23 mouse cellular contexts compared by ENCODE assay signal in the genomic region with DNA sequence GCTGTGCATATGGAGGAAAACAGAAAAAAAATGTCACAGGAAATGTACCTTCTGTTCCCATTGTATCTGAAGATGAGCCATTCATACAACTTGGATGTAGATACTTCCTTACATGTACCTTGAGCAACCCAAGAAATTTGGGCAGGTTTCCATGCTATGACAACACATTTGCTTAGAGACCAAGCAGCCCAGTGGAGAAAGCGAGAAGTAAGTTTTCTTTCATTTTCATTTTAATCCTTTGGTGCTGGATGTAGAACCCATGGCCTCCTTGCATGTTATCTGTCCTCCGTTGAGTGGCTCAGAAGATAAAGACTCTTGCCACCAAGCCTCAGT.
DNase-seq lines count a peak whose midpoint lies in the region; ATAC-seq and TF ChIP-seq lines count a peak whose summit lies in the region.
"Had no signal": no experiment of that assay in that cellular context is flagged by ENCODE, and none has a peak within 500 bp of the region (broad histone marks: within the 10 kb centered on the region; RNA-seq: fewer than 3 reads in every experiment).

No protein-coding gene starts in this region.

- 97% methylated on average over 2 of the region's 2 CpGs for WGBS in lung, postnatal 0 days

- no peak overlapping the region for H3K4me3 ChIP-seq in gastrocnemius, adult 2 months
- H3K4me3 ChIP-seq in lung, postnatal 0 days (ENCODE audit: low read depth, low read length): no peak overlapping the region
- H3K4me3 ChIP-seq: embryonic facial prominence, embryonic 12.5 days; erythroblast, embryonic 14.5 days; forebrain, embryonic 15.5 days; heart, embryonic 12.5 days; hindbrain, embryonic 12.5 days; limb, embryonic 13.5 days; midbrain, embryonic 12.5 days; neural tube, embryonic 13.5 days had no signal

- no peaks in the 10 kb centered on the region for H3K4me1 ChIP-seq in lung, postnatal 0 days (ENCODE audit: insufficient read depth, low read depth, low read length)
- H3K4me1 ChIP-seq: limb, embryonic 13.5 days had no signal

- no peak for DNase-seq in gastrocnemius, adult 2 months
- DNase-seq in gastrocnemius, postnatal 10 days: no peak
- peak; percentile 66 for DNase-seq in lung, postnatal 36 days
- no peak for DNase-seq in lung, postnatal 0 days (ENCODE audit: low spot score)
- DNase-seq in thymus, adult 18-20 months: no peak
- DNase-seq in cerebellum, adult 8-10 months: no peak
- no peak for DNase-seq in frontal cortex, postnatal 14 days (ENCODE audit: low spot score in 2 of 2)
- DNase-seq: cerebellum, adult 9-11 months; heart, postnatal 14 days; kidney, adult 9 months; kidney, postnatal 36 days; thymus, adult 2 months had no signal

- no peak for ATAC-seq in lung, postnatal 0 days
- ATAC-seq in megakaryocyte, adult 5-6 weeks (ENCODE audit: poor library complexity, severe bottlenecking): peak; percentile 69
- ATAC-seq: CD4-positive, CD25-positive, alpha-beta regulatory T cell, adult 4 months; forebrain, embryonic 15.5 days had no signal

- intact Hi-C loops in gastrocnemius, adult 2 months (cut with DNase I): no loop called here

- no peaks in the 10 kb centered on the region for H3K36me3 ChIP-seq in lung, postnatal 0 days (ENCODE audit: insufficient read depth, low read length)
- H3K36me3 ChIP-seq: embryonic facial prominence, embryonic 12.5 days; forebrain, embryonic 15.5 days; G1E; heart, embryonic 12.5 days; hindbrain, embryonic 12.5 days; limb, embryonic 13.5 days; midbrain, embryonic 12.5 days; neural tube, embryonic 13.5 days had no signal

- no peak for TF ChIP-seq CTCF in gastrocnemius, adult 2 months (IDR thresholded peaks at IDR 0.05)
- TF ChIP-seq CTCF in lung, postnatal 0 days (IDR thresholded peaks at IDR 0.05): no peak

- no peak for TF ChIP-seq EP300 in lung, postnatal 0 days (IDR thresholded peaks at IDR 0.05)

- H3K27ac ChIP-seq in gastrocnemius, adult 2 months: peak overlapping the region; percentile 8; the same call in 1 of the 2 replicates
- H3K27ac ChIP-seq in lung, postnatal 0 days (ENCODE audit: low read length): no peak overlapping the region
- H3K27ac ChIP-seq: embryonic facial prominence, embryonic 12.5 days; forebrain, embryonic 15.5 days; hindbrain, embryonic 12.5 days; limb, embryonic 13.5 days; midbrain, embryonic 12.5 days; neural tube, embryonic 13.5 days had no signal

- no peak overlapping the region for H3K4me2 ChIP-seq in lung, postnatal 0 days (replicated peaks; ENCODE audit: low read depth, low read length)
- H3K4me2 ChIP-seq: embryonic facial prominence, embryonic 12.5 days; forebrain, embryonic 15.5 days; heart, embryonic 12.5 days; hindbrain, embryonic 12.5 days; limb, embryonic 13.5 days; midbrain, embryonic 12.5 days; neural tube, embryonic 13.5 days had no signal

- no peak overlapping the region for H3K9ac ChIP-seq in lung, postnatal 0 days (replicated peaks; ENCODE audit: low read depth)
- H3K9ac ChIP-seq: embryonic facial prominence, embryonic 12.5 days; forebrain, embryonic 15.5 days; heart, embryonic 12.5 days; hindbrain, embryonic 12.5 days; limb, embryonic 13.5 days; midbrain, embryonic 12.5 days; neural tube, embryonic 13.5 days had no signal

- no peaks in the 10 kb centered on the region for H3K27me3 ChIP-seq in lung, postnatal 0 days (replicated peaks; ENCODE audit: insufficient read depth, low read length)
- H3K27me3 ChIP-seq: embryonic facial prominence, embryonic 12.5 days; forebrain, embryonic 15.5 days; heart, embryonic 12.5 days; hindbrain, embryonic 12.5 days; limb, embryonic 13.5 days; midbrain, embryonic 12.5 days; neural tube, embryonic 13.5 days had no signal

- H3K9me3 ChIP-seq in lung, postnatal 0 days (ENCODE audit: low read length): no peaks in the 10 kb centered on the region
- H3K9me3 ChIP-seq: embryonic facial prominence, embryonic 12.5 days; forebrain, embryonic 15.5 days; heart, embryonic 12.5 days; hindbrain, embryonic 12.5 days; limb, embryonic 13.5 days; midbrain, embryonic 12.5 days; neural tube, embryonic 13.5 days had no signal
